Mouse (Mus musculus): ENCODE results near the gene Tnnt2. TPM values are rescaled to one million over a fixed set of nuclear protein-coding genes. Genes with fewer than 3 reads are reported as not detected.

The Tnnt2 gene
- 10 to 100 TPM; 11.8 to 18.8 (median 13.4) TPM for total RNA-seq (2022)

GRCm38 (mm10) chr1:135835716-135836483 is at the start of gene Tnnt2:
Gene Tnnt2 (plus strand): TSS chr1:135836354.
- no peak for DNase-seq (ENCODE audit: low spot score in 2 of 2)

GRCm38 (mm10) chr1:135787799-135788198 is 48.4 kb upstream of the Tnnt2 start:
- no peak for DNase-seq (ENCODE audit: low spot score in 2 of 2)

- DNase-seq (ENCODE audit: low spot score in 2 of 2), result no peak
Measured at GRCm38 (mm10) chr1:135788708-135789107, 47.4 kb upstream of the Tnnt2 start.

- DNase-seq (ENCODE audit: low spot score in 2 of 2), result no peak
Measured at GRCm38 (mm10) chr1:135789815-135790214, 46.3 kb upstream of the Tnnt2 start.

- no peak for DNase-seq (ENCODE audit: low spot score in 2 of 2)
Measured at GRCm38 (mm10) chr1:135792143-135792939, 43.8 kb upstream of the Tnnt2 start.

- peak; percentile 40 to 86 for DNase-seq (ENCODE audit: low spot score in 2 of 2)
Measured at GRCm38 (mm10) chr1:135793370-135794215, 42.6 kb upstream of the Tnnt2 start.

GRCm38 (mm10) chr1:135794216-135795134 is 41.7 kb upstream of the Tnnt2 start:
- DNase-seq (ENCODE audit: low spot score in 2 of 2), result no peak

GRCm38 (mm10) chr1:135798492-135798891 is 37.7 kb upstream of the Tnnt2 start:
- no peak for DNase-seq (ENCODE audit: low spot score in 2 of 2)

GRCm38 (mm10) chr1:135799109-135799627 is 37.0 kb upstream of the Tnnt2 start:
- no peak for DNase-seq (ENCODE audit: low spot score in 2 of 2)

GRCm38 (mm10) chr1:135800192-135800950 is 35.8 kb upstream of the Tnnt2 start:
- DNase-seq (ENCODE audit: low spot score in 2 of 2), result no peak

- no peak for DNase-seq (ENCODE audit: low spot score in 2 of 2)
Measured at GRCm38 (mm10) chr1:135807546-135807945, 28.6 kb upstream of the Tnnt2 start.

GRCm38 (mm10) chr1:135810180-135810579 is 26.0 kb upstream of the Tnnt2 start:
- DNase-seq (ENCODE audit: low spot score in 2 of 2), result no peak

- DNase-seq (ENCODE audit: low spot score in 2 of 2), result peak in 1 of 2 experiments; percentile 79
Measured at GRCm38 (mm10) chr1:135811016-135811646, 25.0 kb upstream of the Tnnt2 start.

GRCm38 (mm10) chr1:135812205-135812604 is 23.9 kb upstream of the Tnnt2 start:
- DNase-seq (ENCODE audit: low spot score in 2 of 2), result no peak

GRCm38 (mm10) chr1:135812618-135813017 is 23.5 kb upstream of the Tnnt2 start:
- no peak for DNase-seq (ENCODE audit: low spot score in 2 of 2)

- no peak for DNase-seq (ENCODE audit: low spot score in 2 of 2)
Measured at GRCm38 (mm10) chr1:135813071-135813470, 23.1 kb upstream of the Tnnt2 start.

GRCm38 (mm10) chr1:135813687-135814395 is 22.3 kb upstream of the Tnnt2 start:
- DNase-seq (ENCODE audit: low spot score in 2 of 2), result no peak

- no peak for DNase-seq (ENCODE audit: low spot score in 2 of 2)
Measured at GRCm38 (mm10) chr1:135814531-135814930, 21.6 kb upstream of the Tnnt2 start.

All from left cerebral cortex, adult 8-10 months (tissue).